Comparison of ENCODE assay signal across 8 mouse cellular contexts in the genomic region with DNA sequence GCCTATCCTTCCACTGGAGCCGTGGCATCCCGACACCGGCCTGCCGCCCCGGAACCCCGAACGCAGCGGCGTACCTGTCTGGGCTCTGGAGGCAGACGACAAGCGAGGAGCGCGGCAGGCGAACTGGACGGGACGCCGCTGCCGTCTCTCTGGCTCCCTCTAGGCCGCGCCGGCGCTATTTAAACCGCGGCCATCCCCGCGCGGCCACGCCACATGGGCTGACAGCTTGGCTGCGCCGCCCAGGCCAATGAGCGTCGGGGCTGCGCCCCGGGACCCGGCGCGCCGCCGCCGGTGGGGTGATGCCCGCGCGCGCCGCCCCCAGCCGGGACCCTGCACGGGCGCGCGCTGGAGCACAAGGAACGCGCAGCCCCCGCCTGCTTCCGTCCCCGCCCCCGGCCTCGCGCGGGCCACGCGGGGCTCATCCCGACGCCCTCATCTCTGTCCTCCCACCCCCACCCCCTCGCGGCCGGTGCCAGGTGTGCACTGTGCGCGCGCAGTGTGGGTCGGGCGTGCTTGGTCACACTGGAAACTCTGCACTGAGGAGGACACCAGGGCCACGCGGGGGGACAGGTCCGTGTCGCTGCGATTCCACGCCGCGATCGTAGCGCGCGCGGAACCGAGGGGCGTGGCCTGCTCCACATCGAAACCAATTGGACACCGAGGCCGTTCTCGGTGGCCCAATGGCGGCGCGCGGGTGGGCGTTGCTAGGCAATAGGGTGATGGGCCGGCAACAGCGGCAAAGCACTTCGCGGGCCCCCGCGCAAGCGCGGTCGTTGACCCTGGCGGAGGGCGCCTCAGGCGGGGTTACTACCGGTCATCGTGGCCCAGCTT. TPM values are rescaled to one million over a fixed set of nuclear protein-coding genes. Genes with fewer than 3 reads are reported as not detected.
DNase-seq lines count a peak whose midpoint lies in the region; ATAC-seq and TF ChIP-seq lines count a peak whose summit lies in the region.

A gene (minus strand): TSS at position 592 of the 831 bp plus-strand sequence.

- H3K9ac ChIP-seq in lung, postnatal 0 days (replicated peaks; ENCODE audit: low read depth): peak within 1 kb of the TSS; percentile 70

- peak; percentile 80 for DNase-seq in MEL-GATA-1-ER (ENCODE audit: extremely low read depth, low read depth)
- peak; percentile 97 for DNase-seq in cerebellum, adult 8-10 months
- DNase-seq in hindbrain, embryonic 10.5 days (ENCODE audit: low spot score): peak; percentile 99
- peak; percentile 99 for DNase-seq in layer of hippocampus, adult 9-11 months
- peak; percentile 97 for DNase-seq in lung, postnatal 0 days (ENCODE audit: low spot score)
- peak; percentile 93 for DNase-seq in ovary, postnatal 14 days (ENCODE audit: low spot score)
- DNase-seq in thymus, postnatal 14 days: peak; percentile 97

- peak within 1 kb of the TSS; percentile 100 for H3K27ac ChIP-seq in hindbrain, embryonic 10.5 days
- peak within 1 kb of the TSS; percentile 87 for H3K27ac ChIP-seq in lung, postnatal 0 days (ENCODE audit: low read length)

- H3K4me3 ChIP-seq in hindbrain, embryonic 10.5 days: peak within 1 kb of the TSS; percentile 92
- peak within 1 kb of the TSS; percentile 74 for H3K4me3 ChIP-seq in lung, postnatal 0 days (ENCODE audit: low read depth, low read length)

- no peaks in the 10 kb centered on the region for H3K27me3 ChIP-seq in hindbrain, embryonic 10.5 days (ENCODE audit: insufficient read depth, poor library complexity, severe bottlenecking)
- no peaks in the 10 kb centered on the region for H3K27me3 ChIP-seq in lung, postnatal 0 days (replicated peaks; ENCODE audit: insufficient read depth, low read length)

- peaks cover 78% of the 10 kb centered on the region for H3K4me1 ChIP-seq in hindbrain, embryonic 10.5 days (replicated peaks)
- H3K4me1 ChIP-seq in lung, postnatal 0 days (ENCODE audit: insufficient read depth, low read depth, low read length): peaks cover 17% of the 10 kb centered on the region

- H3K36me3 ChIP-seq in hindbrain, embryonic 10.5 days: peaks cover 41% of the 10 kb centered on the region
- peaks cover 13% of the 10 kb centered on the region for H3K36me3 ChIP-seq in lung, postnatal 0 days (ENCODE audit: insufficient read depth, low read length)

- peak; percentile 71 for TF ChIP-seq CTCF in lung, postnatal 0 days (IDR thresholded peaks at IDR 0.05)

- H3K9me3 ChIP-seq in hindbrain, embryonic 10.5 days: no peaks in the 10 kb centered on the region
- H3K9me3 ChIP-seq in lung, postnatal 0 days (ENCODE audit: low read length): no peaks in the 10 kb centered on the region

- TF ChIP-seq EP300 in lung, postnatal 0 days (IDR thresholded peaks at IDR 0.05): no peak

- H3K4me2 ChIP-seq in lung, postnatal 0 days (replicated peaks; ENCODE audit: low read depth, low read length): peak within 1 kb of the TSS; percentile 89

- under 1% methylated on average over 108 of the region's 109 CpGs for WGBS in hindbrain, embryonic 10.5 days
- 0% methylated on average over 79 of the region's 109 CpGs for WGBS in lung, postnatal 0 days

- peak; percentile 79 for ATAC-seq in frontal cortex, adult (ENCODE audit: low TSS enrichment)
- peak; percentile 89 for ATAC-seq in lung, postnatal 0 days

RNA-seq across cellular contexts. Expression of the gene that starts here (rescaled TPM):
- polyA plus RNA-seq in hindbrain, embryonic 10.5 days (2016; fragmentation: Nextera tagmentation; extraction: Ambion mirVana): 131 TPM in 2 replicates
- polyA plus RNA-seq in lung, postnatal 0 days (2015; fragmentation: Nextera tagmentation; extraction: Ambion mirVana): 54.7 and 63.8 TPM in 2 replicates

Comparison
In these comparisons a context has a peak if more than half of its experiments do, and no peak if none do; other contexts are left out.
1. Peak in every context shown above with its lines: DNase-seq, ATAC-seq, H3K4me3 ChIP-seq and H3K27ac ChIP-seq.